Mouse (Mus musculus): ENCODE results near the gene Rbfox1.

DNA sequence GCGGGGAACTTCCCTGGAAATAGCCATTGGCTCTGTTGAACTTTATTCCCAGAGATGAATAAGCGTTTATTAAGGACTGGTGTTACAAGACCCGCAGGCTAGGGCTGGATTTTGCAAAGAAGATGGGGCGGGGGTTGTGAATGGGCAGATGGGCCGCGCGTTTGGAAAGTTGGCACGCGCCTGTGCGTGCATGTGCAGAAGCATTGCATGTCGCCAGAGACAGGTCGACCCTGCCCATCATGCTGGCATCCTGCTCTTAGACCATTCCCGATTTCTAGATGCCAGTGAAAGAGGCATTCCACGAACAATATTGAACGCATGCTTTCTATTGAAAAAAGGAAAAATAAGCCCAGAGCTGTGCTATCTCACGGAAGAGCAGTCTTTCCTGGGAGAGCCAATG, 464.2 kb downstream of the Rbfox1 start:
- TF ChIP-seq CTCF (IDR thresholded peaks at IDR 0.05; ENCODE audit: control insufficient read depth, insufficient read depth, low read length): no peak
- no peak for TF ChIP-seq POLR2A (IDR thresholded peaks at IDR 0.05; ENCODE audit: borderline replicate concordance, control insufficient read depth, low read depth, low read length)

All from bone marrow, adult 2 months (tissue).